Mouse (Mus musculus) central nervous system, embryonic 14 days (tissue): Measurements from ENCODE around the gene Gm20741. TPM values are rescaled to one million over a fixed set of nuclear protein-coding genes. Genes with fewer than 3 reads are reported as not detected.

Source experiments
- polyA plus RNA-seq: library from polyadenylated mRNA; depleted of rRNA; stranded (reverse); fragments of >200 nt; gene quantifications from 2 replicates; pipeline ENCODE4 v1.2.3, GENCODE M21; 2012; rRNA removed

The Gm20741 gene
- not detected in 2 replicates for polyA plus RNA-seq

DNA sequence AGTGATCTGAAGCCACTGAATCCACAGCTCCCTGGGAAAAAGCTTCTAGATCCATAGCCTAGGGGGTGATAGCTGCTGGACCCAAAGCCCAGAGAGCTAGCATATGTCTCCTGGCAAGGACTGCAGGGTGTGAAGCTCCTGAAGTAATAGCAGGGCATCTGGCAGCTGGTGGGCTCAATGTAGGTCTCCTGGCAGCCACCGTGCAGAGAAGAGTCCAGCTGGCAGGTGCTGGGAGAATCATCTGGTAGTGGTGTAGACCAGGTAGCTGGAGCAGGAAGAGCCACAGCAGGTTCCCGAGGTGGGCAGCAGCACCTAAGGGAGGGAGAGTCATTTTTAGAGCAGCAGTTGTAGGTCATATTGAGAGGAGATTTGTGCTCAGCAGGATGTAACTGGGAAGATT is at the start of gene Gm20741:
Gm20741 (minus strand) TSS at position 394 of the 400 bp plus-strand sequence.

DNA sequence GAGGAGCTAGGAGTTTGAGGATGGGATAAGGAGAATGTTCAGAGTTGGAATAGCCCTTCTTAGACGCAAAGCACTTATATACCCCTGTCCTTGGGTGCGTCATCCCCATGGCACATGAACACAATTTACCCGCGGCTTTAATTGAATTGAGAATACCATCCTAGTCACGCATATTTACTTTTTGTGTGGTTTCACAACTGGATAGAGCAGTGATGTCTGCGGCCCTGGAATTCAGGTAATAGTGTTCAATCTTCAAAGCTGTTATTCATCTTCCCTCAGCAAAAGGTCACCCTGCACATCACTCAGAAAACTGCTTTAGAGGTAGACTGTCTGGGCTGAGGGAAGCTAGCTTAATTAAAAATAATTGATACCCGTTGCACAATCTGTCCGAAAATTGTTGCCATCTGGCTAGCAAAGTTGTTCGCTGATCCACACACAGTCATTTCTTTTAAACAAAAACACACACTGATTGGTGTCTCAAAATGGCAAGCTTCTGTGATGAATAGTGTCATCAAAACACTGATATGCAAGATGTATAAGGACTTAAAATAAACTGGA is 14.2 kb upstream of the Gm20741 start, which contains the start of gene Krtap14:
Krtap14 (minus strand) TSS at position 51 of the 558 bp plus-strand sequence.

DNA sequence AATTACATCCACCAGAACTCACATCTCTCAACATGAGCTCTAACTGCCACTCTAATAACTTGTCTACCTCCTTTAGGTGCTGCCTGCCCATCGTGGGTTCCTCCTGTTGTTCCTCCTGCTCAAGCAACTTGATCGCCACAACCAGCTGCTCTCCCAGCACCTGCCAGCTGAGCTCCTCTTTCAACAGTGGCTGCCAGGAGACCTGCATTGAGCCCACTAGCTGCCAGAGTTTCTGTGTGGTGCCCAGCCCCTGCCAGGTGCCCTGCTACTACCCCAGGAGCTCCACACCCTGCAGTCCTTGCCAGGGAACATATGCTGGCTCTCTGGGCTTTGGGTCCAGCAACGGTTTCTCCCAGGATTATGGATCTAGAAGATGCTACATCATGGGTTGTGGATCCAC is 8.0 kb upstream of the Gm20741 start, which contains the start of gene Krtap15:
Krtap15 (plus strand) TSS at position 150 of the 400 bp plus-strand sequence.

DNA sequence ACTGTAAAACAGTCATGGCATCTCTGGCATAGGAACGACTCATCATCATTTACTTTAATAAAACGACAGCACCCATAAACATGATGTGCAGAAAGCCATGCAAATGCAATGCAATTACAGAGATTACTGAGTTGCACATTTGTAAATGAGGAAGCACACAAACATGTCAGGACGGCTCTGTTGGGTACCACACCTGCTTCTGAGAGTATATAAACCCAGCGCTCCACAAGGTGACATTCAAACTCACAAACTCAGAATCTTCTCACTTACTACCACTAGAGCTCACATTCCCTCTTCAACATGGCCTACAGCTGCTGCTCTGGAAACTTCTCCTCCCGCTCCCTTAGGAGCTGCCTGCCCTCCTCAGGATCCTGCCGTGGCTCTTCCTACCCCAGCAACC is 34.4 kb downstream of the Gm20741 start, which contains the start of gene Gm5965:
Gm5965 (plus strand) TSS at position 301 of the 400 bp plus-strand sequence.

DNA sequence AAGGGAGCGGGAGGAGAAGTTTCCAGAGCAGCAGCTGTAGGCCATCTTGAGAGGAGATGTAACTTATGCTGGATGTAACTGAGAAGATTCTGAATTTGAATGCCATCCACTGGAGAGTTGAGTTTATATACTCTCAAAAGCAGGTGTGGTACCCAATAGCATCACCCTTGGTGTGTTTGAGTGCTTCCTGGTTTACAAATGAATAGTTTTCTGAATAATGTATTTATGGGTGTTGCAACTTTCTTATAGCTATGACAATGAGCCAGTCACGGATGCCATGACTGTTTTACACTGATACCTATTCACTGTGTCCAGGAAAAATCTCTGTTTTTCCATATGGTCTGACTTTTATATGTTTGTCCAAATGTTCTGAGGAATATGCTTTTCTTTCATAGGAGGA is 37.9 kb downstream of the Gm20741 start, which contains the start of gene 2310057N15Rik:
2310057N15Rik (minus strand) TSS at position 101 of the 400 bp plus-strand sequence.

Other genes with a start within 250 kb of the Gm20741 start
- gene Cldn8, start 249.0 kb downstream of the Gm20741 start, polyA plus RNA-seq = 0.04 and 0.89 TPM in 2 replicates
- not detected in 2 replicates for gene Krtap24-1, start 199.9 kb downstream of the Gm20741 start, polyA plus RNA-seq
- not detected in 2 replicates for gene 2310079G19Rik, start 184.6 kb downstream of the Gm20741 start, polyA plus RNA-seq
- not detected in 2 replicates for gene Krtap26-1, start 164.4 kb downstream of the Gm20741 start, polyA plus RNA-seq
- not detected in 2 replicates for gene Krtap27-1, start 140.5 kb downstream of the Gm20741 start, polyA plus RNA-seq
- not detected in 2 replicates for gene 2310061N02Rik, start 104.3 kb downstream of the Gm20741 start, polyA plus RNA-seq
- not detected in 2 replicates for gene Krtap13-1, start 83.4 kb downstream of the Gm20741 start, polyA plus RNA-seq
- not detected in 2 replicates for gene Krtap13, start 60.6 kb downstream of the Gm20741 start, polyA plus RNA-seq
- gene 2310034C09Rik, start 53.4 kb downstream of the Gm20741 start, polyA plus RNA-seq = not detected in 2 replicates
- gene 2310057N15Rik, start 38.0 kb downstream of the Gm20741 start, polyA plus RNA-seq = not detected in 2 replicates
- not detected in 2 replicates for gene Gm5965, start 34.3 kb downstream of the Gm20741 start, polyA plus RNA-seq
- gene Krtap15, start 8.0 kb upstream of the Gm20741 start, polyA plus RNA-seq = not detected in 2 replicates
- not detected in 2 replicates for gene Krtap14, start 13.9 kb upstream of the Gm20741 start, polyA plus RNA-seq
- gene Krtap19-1, start 57.2 kb upstream of the Gm20741 start, polyA plus RNA-seq = not detected in 2 replicates
- gene Krtap19-2, start 62.0 kb upstream of the Gm20741 start, polyA plus RNA-seq = not detected in 2 replicates
- gene Krtap19-3, start 65.8 kb upstream of the Gm20741 start, polyA plus RNA-seq = not detected in 2 replicates
- gene Krtap19-4, start 72.9 kb upstream of the Gm20741 start, polyA plus RNA-seq = not detected in 2 replicates
- gene Krtap19-5, start 84.2 kb upstream of the Gm20741 start, polyA plus RNA-seq = not detected in 2 replicates
- not detected in 2 replicates for gene Krtap19-9b, start 120.0 kb upstream of the Gm20741 start, polyA plus RNA-seq
- not detected in 2 replicates for gene Krtap16-3, start 150.7 kb upstream of the Gm20741 start, polyA plus RNA-seq
- gene Krtap22-2, start 198.5 kb upstream of the Gm20741 start, polyA plus RNA-seq = not detected in 2 replicates
- not detected in 2 replicates for gene Gm10229, start 203.1 kb upstream of the Gm20741 start, polyA plus RNA-seq
- not detected in 2 replicates for gene Krtap6-1, start 219.5 kb upstream of the Gm20741 start, polyA plus RNA-seq
- not detected in 2 replicates for gene Gm10228, start 229.3 kb upstream of the Gm20741 start, polyA plus RNA-seq
- not detected in 2 replicates for gene Krtap6-5, start 235.7 kb upstream of the Gm20741 start, polyA plus RNA-seq